Mouse (Mus musculus): Measurements from ENCODE around the gene Cct2. TPM values are rescaled to one million over a fixed set of nuclear protein-coding genes. Genes with fewer than 3 reads are reported as not detected.

The Cct2 gene
- total RNA-seq, 2 experiments from 2014 or later = 160 to 179 TPM

- intact Hi-C loops (cut with DNase I) = no loop called here
- no peak for DNase-seq
Observed at GRCm38 (mm10) chr10:117005707-117006464, 57.7 kb downstream of the Cct2 start.

- intact Hi-C loops (cut with DNase I) = no loop called here
- no peak for DNase-seq
Observed at GRCm38 (mm10) chr10:117004695-117005094, 58.9 kb downstream of the Cct2 start.

Other genes starting within 250 kb of the Cct2 start
- gene Myrfl, start 166.9 kb downstream of the Cct2 start, total RNA-seq (2021) = under 1 TPM; 0.43 to 0.67 TPM
- 10 to 100 TPM; 76.8 to 81.6 TPM for gene Rab3ip, start 113.0 kb downstream of the Cct2 start, total RNA-seq (2021)
- gene Gm10271, start 91.2 kb downstream of the Cct2 start, total RNA-seq (2021) = not detected
- 1 to 10 TPM; 1.4 to 1.7 TPM for gene Best3, start 77.5 kb downstream of the Cct2 start, total RNA-seq (2021)
- 100 to 1,000 TPM; 156 to 283 TPM for gene Lrrc10, start 18.5 kb downstream of the Cct2 start, total RNA-seq (2021)
- gene Frs2, start 84.7 kb upstream of the Cct2 start, total RNA-seq (2021) = 10 to 100 TPM; 22.7 to 22.8 TPM
- 10 to 100 TPM; 33.0 to 33.7 TPM for gene Yeats4, start 160.7 kb upstream of the Cct2 start, total RNA-seq (2021)
- gene 9530003J23Rik, start 174.9 kb upstream of the Cct2 start, total RNA-seq (2021) = not detected
- 10 to 100 TPM; 33.5 to 56.5 TPM for gene Lyz2, start 218.5 kb upstream of the Cct2 start, total RNA-seq (2021)
- 1 to 10 TPM; 3.3 to 4.1 TPM for gene Lyz1, start 229.1 kb upstream of the Cct2 start, total RNA-seq (2021)

Measured in heart, postnatal 10 days (tissue).